Mouse (Mus musculus) stomach, embryonic 14.5 days (tissue): ENCODE measurements around the gene Chn2. TPM values are rescaled to one million over a fixed set of nuclear protein-coding genes. Genes with fewer than 3 reads are reported as not detected.

Source experiments
- ATAC-seq: fragments of 200-750 bp; cut with Nextera tagmentation; 2 replicates; pipeline ENCODE4 v1.8.0; 2017; ENCODE audit warnings: low read depth, moderate TSS enrichment; ENCODE audit not compliant: insufficient number of reproducible peaks, insufficient read depth, low FRiP score
- H3K27ac ChIP-seq: fragments of 300-500 bp; sonication (generic); 2 replicates; pipeline ENCODE4 v1.5.1; 2014; ENCODE audit warnings: mild to moderate bottlenecking, low read length, moderate library complexity, mixed read lengths
- H3K27me3 ChIP-seq: fragments of 300-500 bp; sonication (generic); 2 replicates; pipeline ENCODE4 v1.6.1; 2014; ENCODE audit warnings: low read length, control low read depth, mixed read lengths; ENCODE audit not compliant: control insufficient read depth, insufficient read depth
- H3K36me3 ChIP-seq: fragments of 300-500 bp; sonication (generic); 2 replicates; pipeline ENCODE4 v1.6.1; 2014; ENCODE audit warnings: mild to moderate bottlenecking, control low read depth, low read length, moderate library complexity, mixed read lengths; ENCODE audit not compliant: control insufficient read depth, insufficient read depth
- H3K4me1 ChIP-seq: fragments of 300-500 bp; sonication (generic); 2 replicates; pipeline ENCODE4 v1.6.1; 2014; ENCODE audit warnings: low read length, control low read depth, mixed read lengths; ENCODE audit not compliant: control insufficient read depth, insufficient read depth
- H3K4me2 ChIP-seq: fragments of 300-500 bp; sonication (generic); replicated peaks from 2 replicates; pipeline ENCODE4 v1.6.1; 2014; ENCODE audit warnings: low read depth, low read length, control low read depth
- H3K4me3 ChIP-seq: fragments of 300-500 bp; sonication (generic); 2 replicates; pipeline ENCODE4 v1.5.1; 2014; ENCODE audit warnings: low read depth, low read length, control low read depth
- H3K9ac ChIP-seq: fragments of 300-500 bp; sonication (generic); replicated peaks from 2 replicates; pipeline ENCODE4 v1.6.1; 2014; ENCODE audit warnings: low read depth, mild to moderate bottlenecking, control low read depth, low read length, moderate library complexity, mixed read lengths
- H3K9me3 ChIP-seq: fragments of 300-500 bp; sonication (generic); 2 replicates; pipeline ENCODE4 v1.6.1; 2016; ENCODE audit warnings: low read depth, low read length, control low read depth; ENCODE audit not compliant: control insufficient read depth
- WGBS: fragments of 180-500 bp; shearing (Covaris S2); extraction: QIAGEN DNeasy Blood & Tissue Kit; methylation state at CpG from one replicate; pipeline ENCODE4 v1.1.7; 2014; 5-methylcytosine and 5-hydroxymethylcytosine counted together
- polyA plus RNA-seq: library from polyadenylated mRNA; unstranded; fragments of >200 nt; fragmentation: Nextera tagmentation; extraction: Ambion mirVana; gene quantifications from 2 replicates; pipeline ENCODE4 v1.2.1, GENCODE M21; 2014

The Chn2 gene
- polyA plus RNA-seq, 1 experiment from 2014 or later, result 19.1 TPM

DNA sequence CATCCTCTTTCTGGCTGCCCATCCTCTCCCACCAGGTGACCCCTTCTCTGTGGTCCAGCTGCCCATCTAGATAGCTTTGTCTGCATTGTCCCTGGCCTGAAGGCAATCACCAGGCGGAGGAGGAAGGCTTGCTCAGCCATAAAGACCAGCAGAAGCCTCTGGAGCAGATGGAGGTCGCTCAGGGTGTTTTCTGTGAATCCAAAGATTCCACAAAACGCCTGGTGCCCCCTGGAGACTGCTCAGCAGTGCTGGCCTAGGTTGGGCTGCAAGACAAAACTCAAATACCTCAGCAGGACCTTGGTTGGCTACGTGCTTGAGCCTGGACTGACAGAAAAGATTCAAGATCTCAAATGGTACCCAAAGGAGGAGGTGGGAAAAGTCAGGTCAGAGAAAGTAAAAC is 186.0 kb downstream of the Chn2 start:
- no peaks in the 10 kb centered on the region for H3K27me3 ChIP-seq
- no peak overlapping the region for H3K9ac ChIP-seq
- H3K27ac ChIP-seq, result no peak overlapping the region
- H3K4me2 ChIP-seq, result no peak overlapping the region
- WGBS, result 42% methylated on average over 4 of the region's 4 CpGs
- H3K4me3 ChIP-seq, result no peak overlapping the region
- no peak for ATAC-seq
- H3K36me3 ChIP-seq, result no peaks in the 10 kb centered on the region
- no peaks in the 10 kb centered on the region for H3K9me3 ChIP-seq
- H3K4me1 ChIP-seq, result no peaks in the 10 kb centered on the region

DNA sequence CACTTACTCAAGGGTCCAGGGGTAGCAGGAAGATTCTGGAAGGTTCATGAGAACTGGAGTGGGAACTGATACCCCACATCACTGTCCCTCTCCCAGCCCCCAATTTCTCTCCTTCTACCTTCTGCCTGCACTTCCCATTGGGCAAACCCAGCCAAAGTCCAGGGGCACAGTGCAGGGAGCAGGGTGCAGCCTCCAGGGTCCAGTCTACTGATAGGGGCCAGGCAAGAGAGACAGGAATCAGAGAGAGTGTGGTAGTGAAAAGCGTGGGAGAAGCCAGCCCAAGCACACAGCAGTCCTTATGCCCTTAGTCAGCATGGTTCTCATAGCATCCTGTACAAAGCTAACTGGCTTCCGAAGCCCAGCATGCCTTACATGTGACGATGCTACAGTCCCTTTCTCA is 187.7 kb downstream of the Chn2 start:
- ATAC-seq, result no peak
- H3K4me1 ChIP-seq, result no peaks in the 10 kb centered on the region
- no peak overlapping the region for H3K9ac ChIP-seq
- no peaks in the 10 kb centered on the region for H3K27me3 ChIP-seq
- H3K4me2 ChIP-seq, result no peak overlapping the region
- no peak overlapping the region for H3K4me3 ChIP-seq
- 94% methylated on average over 3 of the region's 3 CpGs for WGBS
- no peak overlapping the region for H3K27ac ChIP-seq
- no peaks in the 10 kb centered on the region for H3K36me3 ChIP-seq
- H3K9me3 ChIP-seq, result no peaks in the 10 kb centered on the region

DNA sequence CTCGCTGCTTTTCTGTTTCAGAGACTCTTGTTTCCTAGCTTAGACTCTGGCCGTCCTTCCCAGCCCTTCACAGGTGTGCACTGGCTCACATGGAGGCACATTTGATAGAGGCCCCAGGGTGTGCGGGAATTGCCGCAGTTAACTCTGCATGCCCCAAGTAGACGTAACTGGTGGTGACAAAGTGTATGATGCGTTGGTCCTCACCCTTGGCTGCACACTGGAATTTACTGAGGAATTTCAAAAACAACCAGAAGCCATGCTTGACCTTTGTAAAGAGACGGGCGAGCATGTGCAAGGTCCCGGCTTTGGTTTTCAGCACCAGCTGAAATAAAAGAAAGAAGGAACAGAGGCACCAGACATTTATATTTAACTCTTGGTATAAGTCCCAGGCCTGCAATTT is 189.1 kb downstream of the Chn2 start:
- no peak overlapping the region for H3K27ac ChIP-seq
- H3K4me3 ChIP-seq, result no peak overlapping the region
- WGBS, result 75% methylated on average over 9 of the region's 9 CpGs
- no peaks in the 10 kb centered on the region for H3K27me3 ChIP-seq
- H3K9ac ChIP-seq, result no peak overlapping the region
- no peaks in the 10 kb centered on the region for H3K36me3 ChIP-seq
- no peak for ATAC-seq
- no peaks in the 10 kb centered on the region for H3K9me3 ChIP-seq
- H3K4me2 ChIP-seq, result no peak overlapping the region
- no peaks in the 10 kb centered on the region for H3K4me1 ChIP-seq

DNA sequence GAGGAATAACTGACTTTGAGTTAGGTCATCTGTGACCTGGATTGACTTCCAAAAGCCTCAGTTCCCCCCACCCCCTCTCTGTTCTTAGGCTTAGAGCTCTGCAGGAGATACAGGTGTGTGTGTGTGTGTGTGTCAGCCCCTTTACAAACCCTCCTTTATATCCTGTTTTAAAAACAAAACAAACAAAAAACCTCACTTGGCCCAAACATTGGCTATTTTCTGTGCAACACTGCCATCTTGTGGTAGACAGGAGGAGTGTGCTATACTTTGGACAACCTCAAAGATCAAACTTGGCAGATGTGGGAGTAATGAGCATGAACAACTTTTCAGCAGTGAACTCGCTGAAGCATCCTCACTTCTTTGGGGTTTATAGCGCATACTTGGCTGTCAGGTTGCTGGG is 189.5 kb downstream of the Chn2 start:
- no peak for ATAC-seq
- Histone ChIP-seq H3K9me3 (no peaks in the 10 kb centered on the region), H3K27me3 (no peaks in the 10 kb centered on the region), H3K9ac (no peak overlapping the region), H3K4me2 (no peak overlapping the region), H3K36me3 (no peaks in the 10 kb centered on the region), H3K27ac (no peak overlapping the region), H3K4me1 (no peaks in the 10 kb centered on the region), H3K4me3 (no peak overlapping the region)
- 6% methylated on average over 2 of the region's 2 CpGs for WGBS

DNA sequence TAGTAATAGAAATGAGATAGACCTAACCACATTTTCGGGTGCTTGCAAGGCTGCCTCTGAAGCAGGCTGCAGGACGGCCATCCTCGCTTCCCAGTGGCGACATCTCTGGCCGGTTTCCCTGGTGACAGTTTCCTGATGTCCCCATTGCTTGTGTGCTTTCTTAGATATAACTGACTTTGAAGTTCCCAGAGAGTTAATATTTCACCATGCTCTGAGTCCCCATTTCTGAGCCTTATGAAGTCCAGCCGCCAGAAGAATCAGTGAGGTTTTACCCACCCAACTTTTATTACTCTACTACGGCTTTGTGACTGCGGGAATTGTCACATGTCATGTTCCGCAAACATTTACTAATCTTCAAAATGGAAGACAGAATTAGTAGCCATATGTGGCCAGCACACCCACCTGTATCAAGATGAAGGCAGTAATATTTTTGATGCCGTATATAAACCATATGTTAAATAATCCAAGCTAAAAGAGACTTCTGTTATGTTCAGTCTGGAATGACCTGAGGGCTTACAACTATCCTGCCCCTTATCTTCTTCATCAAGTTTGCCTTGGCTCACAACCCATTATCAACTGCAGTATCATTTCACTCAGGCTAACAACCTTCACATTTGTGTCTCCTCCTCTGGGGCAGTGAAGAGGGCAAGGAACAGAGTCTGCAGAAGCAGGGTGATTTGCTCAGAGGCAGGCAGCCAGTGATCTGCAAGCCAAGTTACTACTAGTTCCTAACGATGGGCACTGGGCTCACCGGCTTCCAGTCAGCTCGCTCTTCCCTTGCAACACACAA is 192.6 kb downstream of the Chn2 start:
- no peak overlapping the region for H3K27ac ChIP-seq
- no peak overlapping the region for H3K9ac ChIP-seq
- no peaks in the 10 kb centered on the region for H3K9me3 ChIP-seq
- H3K36me3 ChIP-seq, result no peaks in the 10 kb centered on the region
- ATAC-seq, result no peak
- no peak overlapping the region for H3K4me2 ChIP-seq
- WGBS, result 67% methylated on average over 13 of the region's 13 CpGs
- no peaks in the 10 kb centered on the region for H3K4me1 ChIP-seq
- H3K4me3 ChIP-seq, result no peak overlapping the region
- H3K27me3 ChIP-seq, result no peaks in the 10 kb centered on the region

DNA sequence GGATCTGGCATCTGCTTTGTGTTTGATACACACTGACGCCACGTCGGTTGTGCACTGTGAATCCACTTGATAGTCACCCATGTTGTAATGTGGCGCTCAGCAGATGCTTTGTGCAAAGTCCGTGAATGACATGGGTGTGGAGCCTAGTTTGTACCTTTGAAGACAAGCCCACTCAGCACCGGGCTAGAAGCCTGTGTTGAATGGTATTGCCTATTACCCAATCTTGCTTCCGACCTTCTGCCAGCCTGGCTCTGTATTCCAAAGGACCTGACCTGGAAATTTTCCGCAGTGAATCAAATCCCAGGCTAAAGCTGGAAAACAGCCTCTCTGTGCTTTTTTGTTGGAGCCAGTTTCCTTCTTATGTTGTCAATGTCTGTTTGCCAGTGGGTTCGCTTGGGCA is 197.1 kb downstream of the Chn2 start:
- Histone ChIP-seq H3K27ac (no peak overlapping the region), H3K9ac (no peak overlapping the region), H3K4me1 (no peaks in the 10 kb centered on the region), H3K36me3 (no peaks in the 10 kb centered on the region), H3K9me3 (no peaks in the 10 kb centered on the region), H3K27me3 (no peaks in the 10 kb centered on the region), H3K4me2 (no peak overlapping the region), H3K4me3 (no peak overlapping the region)
- WGBS, result 94% methylated on average over 9 of the region's 9 CpGs
- ATAC-seq, result no peak

DNA sequence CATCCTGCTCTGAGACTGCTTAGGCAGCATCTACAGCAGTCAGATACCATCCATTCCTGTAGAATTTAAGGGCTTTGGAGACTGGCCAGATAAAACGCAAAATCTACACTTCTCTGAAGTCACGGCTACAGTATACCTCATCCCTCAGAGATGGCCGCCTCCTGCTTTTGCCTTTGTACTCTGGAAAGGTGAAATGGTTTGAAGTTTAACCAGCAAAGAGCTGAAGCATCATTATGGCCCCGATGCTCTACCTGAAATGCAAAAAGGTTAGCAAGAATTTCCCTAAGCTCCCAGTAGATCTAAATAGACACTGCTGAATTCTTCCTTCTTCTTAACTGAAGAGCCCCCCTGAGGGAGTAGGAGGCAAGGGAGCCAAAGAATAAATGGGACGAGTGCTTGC is 202.4 kb downstream of the Chn2 start:
- Histone ChIP-seq H3K4me1 (no peaks in the 10 kb centered on the region), H3K9ac (no peak overlapping the region), H3K36me3 (no peaks in the 10 kb centered on the region), H3K4me3 (no peak overlapping the region), H3K9me3 (no peaks in the 10 kb centered on the region), H3K27me3 (no peaks in the 10 kb centered on the region), H3K27ac (no peak overlapping the region), H3K4me2 (no peak overlapping the region)
- ATAC-seq, result no peak
- WGBS, result 57% methylated on average over 5 of the region's 5 CpGs

DNA sequence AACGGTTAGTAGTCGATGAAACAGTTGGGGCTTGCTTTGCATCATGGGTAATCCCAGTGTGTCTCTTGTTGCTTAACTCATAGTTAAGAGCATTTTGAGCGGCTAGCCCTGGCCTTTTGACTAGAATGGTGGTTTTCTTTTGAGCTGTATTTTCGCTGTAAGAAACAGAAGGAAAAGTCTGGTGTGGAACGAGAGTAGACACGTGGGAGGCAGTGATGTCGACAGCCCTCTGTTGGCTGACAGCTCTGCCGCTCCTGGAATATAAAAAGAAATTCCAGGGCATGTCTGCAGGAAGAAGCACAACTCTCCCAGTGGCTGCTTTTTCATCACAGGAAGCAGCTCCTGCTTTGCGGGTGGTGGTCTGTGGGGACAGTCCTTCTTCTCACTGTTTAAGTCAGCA is 202.9 kb downstream of the Chn2 start:
- H3K27ac ChIP-seq, result no peak overlapping the region
- WGBS, result 52% methylated on average over 9 of the region's 9 CpGs
- H3K4me2 ChIP-seq, result no peak overlapping the region
- H3K9ac ChIP-seq, result no peak overlapping the region
- H3K9me3 ChIP-seq, result no peaks in the 10 kb centered on the region
- no peaks in the 10 kb centered on the region for H3K36me3 ChIP-seq
- H3K4me1 ChIP-seq, result no peaks in the 10 kb centered on the region
- H3K27me3 ChIP-seq, result no peaks in the 10 kb centered on the region
- ATAC-seq, result no peak
- no peak overlapping the region for H3K4me3 ChIP-seq
